Mouse (Mus musculus): ENCODE results near the gene Ascc3. TPM values are rescaled to one million over a fixed set of nuclear protein-coding genes. Genes with fewer than 3 reads are reported as not detected.

The Ascc3 gene
- total and polyA plus RNA-seq, 3 experiments, result 5.5 to 52.3 (median 27.3) TPM

DNA sequence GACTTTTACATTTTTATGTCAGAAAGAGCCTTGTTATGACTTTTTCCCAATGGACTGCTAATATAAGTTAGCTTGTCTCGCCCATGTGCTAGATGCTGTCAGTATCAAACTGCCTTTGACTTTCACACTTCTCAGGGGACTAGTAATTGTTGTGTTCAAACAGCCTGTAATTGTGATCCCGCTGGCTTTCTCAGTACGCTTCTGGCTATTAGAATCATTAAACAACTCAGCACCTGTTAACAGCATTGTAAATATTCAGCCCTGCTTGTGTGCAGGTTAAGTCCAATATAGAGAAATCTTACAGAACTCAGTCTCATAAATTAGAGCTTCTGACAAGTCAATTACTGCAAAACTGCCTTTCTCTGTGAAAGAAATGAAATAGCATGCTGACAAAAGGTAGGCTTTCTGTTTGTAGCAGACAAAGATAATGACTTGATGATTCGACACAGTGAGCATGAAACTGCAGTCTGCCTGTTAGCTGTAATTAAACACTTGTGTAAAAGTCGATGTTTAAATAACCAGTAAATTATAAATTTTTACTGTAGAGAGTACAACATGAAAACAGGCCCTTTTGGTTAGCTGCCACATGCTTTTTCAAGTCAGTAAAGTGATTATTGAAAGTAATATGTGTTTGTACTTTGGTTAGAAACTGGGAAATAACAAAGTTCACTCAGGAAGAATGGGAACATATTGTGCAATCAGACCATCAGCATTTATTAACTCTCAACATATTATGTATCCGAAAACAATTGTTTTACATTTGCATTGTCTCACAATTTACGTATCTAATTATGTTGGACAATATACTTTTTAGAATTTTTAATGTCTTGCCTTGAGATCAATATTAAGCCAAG is 171.2 kb downstream of the Ascc3 start:
- no peak for DNase-seq

DNA sequence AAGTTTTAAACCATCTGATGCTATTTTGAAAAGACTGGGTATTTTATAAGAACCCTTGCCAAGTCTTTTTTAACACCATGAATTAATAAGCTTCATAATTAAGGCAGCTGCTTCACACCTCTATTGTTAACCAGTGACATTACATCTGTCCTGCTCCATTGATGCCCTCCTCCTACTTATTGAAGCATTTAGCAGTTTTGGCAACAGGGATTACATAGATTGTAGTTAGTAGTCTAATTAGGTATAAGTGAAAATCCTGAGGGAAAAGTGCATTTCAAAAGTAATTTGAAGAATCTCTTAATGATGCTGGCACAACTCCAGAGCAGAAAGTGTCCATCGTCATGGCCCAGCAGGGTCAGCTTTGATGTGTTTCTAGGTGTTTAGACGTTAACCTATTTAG is 180.3 kb downstream of the Ascc3 start:
- DNase-seq, result no peak

DNA sequence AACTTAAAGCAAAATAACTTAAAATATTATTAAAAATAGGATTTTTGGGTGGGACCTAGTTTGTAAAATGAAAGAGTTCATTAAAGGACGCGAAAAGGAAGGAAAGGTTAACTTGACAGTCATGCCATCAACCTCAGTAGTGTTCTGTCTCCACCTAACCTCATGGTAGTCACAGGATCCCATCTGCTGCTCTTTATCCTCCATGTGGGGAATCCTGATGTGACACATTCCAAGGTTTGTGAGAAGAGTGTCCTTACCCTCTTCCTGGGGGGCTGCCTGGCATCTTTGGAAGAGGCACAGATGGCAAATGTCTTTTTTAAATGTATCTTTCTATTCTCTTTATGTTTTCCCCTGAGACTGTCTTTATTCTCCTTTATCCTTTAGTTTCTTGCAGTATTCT is 181.4 kb downstream of the Ascc3 start:
- no peak for DNase-seq

DNA sequence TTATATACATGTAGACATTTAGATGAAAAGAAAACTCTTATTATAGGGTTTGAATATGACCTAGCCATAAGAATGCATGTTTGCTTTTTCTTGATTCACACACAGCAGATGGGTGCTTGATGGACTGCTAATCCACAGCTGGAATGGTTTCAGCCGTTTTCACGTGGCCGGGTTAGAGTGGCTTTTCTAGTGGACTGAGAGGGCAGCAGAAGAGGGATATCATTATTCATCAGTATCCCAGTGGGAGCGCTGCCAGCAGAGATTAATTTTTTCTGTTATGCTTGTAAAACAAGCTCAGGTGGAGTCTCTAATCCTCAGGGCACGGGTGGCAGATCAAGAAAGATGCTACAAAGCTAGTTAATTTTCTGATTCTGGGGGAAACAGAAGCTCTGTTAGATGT is 200.4 kb downstream of the Ascc3 start:
- no peak for DNase-seq

DNA sequence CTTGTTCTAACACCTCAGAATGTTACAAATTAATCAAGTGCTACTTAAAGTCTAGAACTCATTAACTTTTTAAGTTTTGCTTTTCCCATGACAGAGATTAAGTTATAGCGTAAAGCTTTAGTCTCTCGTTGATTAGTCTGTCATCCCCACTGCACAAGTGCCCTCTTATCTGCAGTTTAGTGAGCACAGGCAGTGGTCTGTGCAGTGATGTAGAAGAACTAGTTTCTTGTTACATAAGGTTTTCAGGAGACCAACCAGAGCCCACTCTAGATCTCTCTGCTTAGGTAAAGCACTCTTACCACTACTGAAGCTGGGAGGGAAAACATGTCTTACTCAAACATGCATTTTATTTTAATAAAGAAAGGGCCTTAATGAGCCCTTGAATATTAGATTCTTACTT is 209.1 kb downstream of the Ascc3 start:
- DNase-seq, result no peak

DNA sequence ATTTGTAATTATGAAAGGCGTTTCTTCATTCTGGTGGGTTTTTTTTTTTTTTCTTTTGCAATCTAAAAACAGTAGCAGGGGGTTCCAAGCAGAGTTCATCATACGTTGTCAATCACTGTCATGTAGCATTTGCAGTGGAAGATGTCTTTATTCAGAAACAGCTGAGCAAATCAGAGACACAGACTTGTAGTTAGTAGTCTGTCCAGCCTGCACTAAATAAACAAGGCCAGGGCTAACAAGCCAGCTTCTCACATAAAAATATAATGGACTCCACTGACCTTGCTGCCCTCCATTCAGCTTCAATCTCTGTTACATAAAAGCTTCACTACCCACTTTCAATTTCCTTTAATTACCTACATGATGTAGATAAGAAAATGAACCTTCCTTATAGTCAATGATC is 209.9 kb downstream of the Ascc3 start:
- no peak for DNase-seq

DNA sequence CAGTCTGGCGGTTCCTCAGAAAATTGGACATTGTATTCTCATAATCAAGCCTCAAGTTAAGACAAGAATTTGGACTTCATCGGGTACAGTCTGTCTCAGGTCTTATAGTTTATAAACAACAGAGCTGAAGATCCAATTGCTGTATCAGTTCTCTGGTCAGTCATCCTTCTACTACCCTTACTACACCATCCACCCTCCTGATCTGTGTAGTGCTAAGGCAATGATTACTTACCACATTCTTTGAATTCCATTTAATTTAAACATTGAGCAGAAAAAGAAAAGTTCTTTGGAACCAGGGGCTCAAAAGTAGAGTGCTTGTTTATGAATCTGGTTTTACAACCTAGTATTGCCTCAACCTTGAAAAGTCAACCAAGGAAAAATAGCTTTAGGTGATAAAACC is 213.7 kb downstream of the Ascc3 start:
- DNase-seq, result no peak

DNA sequence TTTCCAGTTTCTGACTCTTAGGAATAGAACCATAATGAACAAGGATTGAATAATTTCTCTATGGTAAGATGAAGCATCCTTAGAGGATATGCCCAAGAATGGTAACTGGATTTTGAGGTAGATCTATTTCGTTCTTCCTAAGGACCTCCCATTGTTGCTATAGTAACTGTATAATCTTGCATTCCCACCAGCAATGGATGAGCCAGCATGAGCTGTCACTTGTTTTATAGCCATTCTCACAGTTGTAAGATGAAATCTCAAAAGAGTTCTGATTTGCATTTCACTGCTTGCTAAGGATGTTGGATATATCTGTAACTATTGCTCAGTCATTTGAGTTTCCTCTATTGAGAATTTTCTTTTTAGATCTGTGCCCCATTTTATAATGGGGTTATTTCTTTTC is 229.9 kb downstream of the Ascc3 start:
- DNase-seq, result no peak

DNA sequence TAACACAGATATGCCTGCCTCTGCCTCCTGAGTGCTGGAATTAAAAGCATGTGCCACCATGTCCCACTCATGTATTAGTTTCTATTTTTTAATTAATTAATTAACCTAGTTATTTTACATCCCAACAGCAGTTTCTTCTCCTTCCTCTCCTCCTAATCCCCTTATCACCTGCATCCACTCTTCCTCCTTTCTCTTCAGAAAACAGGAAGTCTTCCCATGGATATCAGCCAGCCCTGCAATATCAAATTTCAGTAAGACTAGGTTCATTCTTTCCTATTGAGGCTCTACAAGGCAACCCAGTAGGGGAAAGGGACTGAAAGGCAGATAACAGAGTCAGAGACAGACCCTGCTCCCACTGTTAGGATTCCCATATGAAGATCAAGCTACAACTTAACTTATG is 234.4 kb downstream of the Ascc3 start:
- DNase-seq, result no peak

DNA sequence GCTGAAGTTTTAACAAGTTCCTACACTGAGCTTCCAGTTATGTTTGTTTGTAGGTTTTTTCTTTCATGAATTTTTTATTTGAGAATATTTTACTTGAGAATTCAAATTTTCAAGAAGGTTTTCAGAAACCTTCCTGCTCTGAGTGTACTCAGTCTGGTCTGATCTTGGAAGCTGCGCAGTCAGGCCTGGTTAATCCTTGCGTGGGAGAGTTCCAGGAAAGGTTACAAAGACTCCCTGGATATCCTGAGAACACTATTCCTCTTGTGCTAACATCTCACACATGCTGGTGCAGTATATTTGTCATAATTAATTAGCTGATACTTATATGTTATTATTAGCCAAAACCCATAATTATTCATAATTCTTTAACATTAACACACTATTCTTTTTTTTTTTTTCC is 242.1 kb downstream of the Ascc3 start:
- no peak for DNase-seq

DNA sequence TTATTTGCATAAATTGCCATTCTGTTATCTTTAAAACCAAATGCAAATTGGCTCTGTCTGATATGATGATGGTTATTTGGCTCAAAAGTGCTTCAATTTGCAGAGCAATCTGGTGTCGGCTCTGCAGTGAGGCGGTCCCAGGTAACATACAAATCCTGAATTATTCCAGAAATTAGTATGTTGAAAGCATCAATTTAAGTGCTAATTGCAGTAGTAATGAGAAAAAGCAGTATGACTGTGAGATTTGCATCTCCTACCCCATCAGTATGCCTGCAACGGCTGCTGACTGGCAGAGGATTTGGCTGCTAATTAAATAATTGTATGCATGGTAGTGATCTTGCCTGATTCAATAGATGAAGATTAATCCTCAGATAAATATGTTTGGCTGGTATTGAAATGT is 250.9 kb downstream of the Ascc3 start:
- no peak for DNase-seq

DNA sequence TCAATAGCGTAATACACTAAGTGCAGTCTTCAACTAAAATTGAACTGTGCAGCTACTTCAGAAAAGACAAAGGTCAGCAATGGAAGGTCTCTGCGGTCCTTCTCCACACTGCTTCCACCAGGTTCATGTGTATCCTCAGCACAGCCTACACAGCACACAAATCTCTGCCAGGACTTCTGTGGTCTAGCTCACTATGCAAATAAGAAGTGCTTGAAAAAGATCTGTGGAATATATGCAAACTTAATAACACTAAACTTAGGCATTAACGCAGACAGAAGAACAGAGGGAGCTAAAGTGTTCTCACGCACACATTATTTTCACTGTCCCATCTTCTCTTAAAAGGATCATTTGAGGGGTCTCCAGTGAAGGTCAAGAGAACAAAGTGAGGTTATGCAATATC is 275.7 kb downstream of the Ascc3 start:
- DNase-seq, result peak; percentile 3

DNA sequence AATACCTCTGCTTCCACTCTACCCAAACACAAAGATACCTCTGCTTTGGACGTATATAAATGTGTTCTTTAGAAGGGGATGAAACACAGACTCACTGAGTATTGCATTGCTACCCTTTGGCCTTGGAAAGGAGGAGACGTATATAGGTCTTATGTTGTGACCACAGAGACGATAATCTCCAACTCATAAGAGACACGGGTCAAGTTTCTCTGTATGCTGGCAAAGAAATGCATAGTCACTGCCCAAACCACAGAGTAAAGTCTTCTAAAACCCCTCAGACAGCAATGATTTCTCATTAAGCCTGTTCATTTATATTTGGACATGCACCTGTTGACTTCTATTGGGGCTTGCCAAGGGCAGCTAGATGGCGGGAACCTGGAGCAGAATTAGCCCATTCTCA is 284.5 kb downstream of the Ascc3 start:
- DNase-seq, result no peak

DNA sequence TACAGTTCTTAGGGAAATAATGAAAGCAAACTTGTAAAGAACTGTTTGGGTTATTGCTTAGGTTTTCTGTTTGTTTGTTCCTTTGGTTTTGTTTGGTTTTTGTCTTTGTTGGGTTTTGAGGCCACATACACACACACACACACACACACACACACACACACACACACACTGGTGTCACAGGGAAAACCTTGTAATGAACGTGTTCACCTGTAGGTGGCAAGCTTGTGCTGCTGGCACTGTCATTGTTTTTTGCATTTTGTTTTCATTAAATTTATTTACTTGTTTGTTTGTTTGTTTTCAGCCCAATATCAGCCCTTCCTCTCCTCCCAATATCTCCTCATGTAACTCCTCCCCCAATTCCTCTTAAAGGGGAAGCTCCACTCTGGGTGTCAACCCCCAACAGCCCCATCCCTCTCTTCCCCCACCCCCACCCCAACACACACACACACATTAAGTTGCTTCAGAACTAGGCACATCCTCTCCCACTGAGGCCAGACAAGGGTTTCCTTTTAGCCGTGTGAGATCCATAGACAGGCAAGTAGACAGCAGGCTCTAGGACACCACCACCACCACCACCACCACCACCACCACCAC is 289.1 kb downstream of the Ascc3 start:
- peak; percentile 12 for DNase-seq

DNA sequence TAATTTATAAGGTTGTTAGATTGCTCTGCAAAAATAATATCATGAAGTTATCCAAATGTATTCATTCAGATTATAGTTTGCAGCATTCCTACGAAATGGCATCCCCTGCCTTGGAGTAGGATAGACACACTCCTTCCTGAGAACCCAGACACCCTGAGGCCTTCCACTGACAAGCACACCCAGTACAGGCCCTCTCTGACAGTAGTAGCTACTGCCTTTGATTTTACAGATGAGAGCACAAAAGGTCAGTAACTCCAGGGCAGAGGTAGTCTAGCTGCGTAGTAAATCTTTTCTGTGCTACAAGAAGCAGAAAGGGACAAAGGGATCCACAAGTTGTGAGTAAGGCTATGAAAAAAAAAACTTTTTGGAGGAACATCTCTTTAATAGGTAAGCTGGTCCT is 289.9 kb downstream of the Ascc3 start:
- no peak for DNase-seq

DNA sequence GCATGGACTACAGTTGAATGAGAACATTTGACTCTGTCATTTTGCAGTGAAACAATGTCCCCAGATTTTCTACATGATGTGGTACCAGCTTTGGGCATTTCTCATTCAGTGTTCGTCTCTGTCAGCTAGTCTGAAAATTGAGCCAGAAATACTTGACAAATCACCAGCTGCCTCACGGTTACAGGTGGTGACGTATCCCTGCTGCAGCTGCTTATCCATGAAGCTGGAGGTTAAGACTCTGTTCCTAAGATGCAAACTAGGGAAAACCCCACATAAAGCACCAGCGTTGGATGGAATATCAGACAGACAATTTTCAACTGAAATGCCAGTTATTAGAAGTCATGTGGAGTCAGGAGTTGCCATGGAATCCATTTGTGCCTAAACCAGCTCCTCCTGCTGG is 293.8 kb downstream of the Ascc3 start:
- DNase-seq, result no peak

DNA sequence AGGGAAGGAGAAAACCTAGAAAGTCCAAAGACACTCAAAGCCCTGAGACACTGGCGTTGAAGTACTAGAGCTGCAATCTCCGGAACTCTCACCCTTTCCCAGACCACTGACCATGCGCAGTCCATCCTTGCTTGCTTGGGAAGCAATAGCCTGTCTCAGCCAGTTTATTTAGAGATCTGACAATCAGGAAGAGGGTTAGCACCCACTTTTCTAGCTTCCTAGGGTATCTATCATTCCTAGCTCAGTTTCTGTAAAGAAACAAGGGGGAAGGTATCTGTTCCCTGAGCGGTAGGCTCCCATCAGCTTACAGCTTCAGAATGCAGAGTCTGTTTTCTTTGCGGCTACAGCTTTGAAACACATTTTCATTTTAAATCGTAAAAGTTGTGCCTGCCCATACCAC is 298.2 kb downstream of the Ascc3 start:
- no peak for DNase-seq

DNA sequence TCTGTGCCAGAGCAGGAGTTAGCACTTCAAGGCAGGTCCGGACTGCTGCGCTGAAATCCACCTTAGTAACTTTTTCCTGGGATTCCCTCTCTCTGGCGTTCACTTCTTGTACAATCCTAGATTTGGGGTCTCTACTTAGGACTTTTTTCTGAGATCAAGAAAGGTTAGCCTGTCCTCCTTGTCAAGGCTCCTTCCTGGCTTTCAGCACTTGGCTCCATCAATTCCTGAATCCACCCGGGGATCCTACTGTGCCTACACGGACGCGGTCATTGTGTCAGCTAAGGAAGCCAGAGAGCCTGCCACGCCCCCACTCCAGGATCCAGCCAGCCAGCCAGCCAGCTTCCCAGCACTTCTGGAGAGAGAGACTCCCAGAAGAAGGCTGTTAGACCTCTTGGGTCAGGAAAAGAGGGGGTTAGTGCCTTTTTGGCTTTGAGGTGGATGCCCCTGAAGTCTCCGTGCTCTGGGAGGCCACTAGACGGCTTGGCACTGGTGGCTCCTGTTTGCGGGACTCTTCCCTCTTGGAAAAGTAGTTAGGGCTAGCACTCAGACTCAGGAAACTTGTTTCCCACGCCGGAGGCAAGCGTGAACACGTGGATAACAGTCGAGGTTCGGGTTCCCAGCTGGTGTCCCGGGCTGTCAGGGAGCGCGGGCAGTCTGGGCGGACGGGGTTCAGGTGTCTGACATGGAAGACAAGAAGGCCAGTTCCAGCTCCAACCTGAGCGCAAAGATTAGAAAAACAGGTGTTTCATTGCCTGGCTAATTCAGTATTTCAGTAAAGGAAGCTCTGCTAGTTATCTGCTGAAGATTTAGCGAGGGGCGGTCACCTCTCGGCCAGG is 299.6 kb downstream of the Ascc3 start:
- no peak for DNase-seq

DNA sequence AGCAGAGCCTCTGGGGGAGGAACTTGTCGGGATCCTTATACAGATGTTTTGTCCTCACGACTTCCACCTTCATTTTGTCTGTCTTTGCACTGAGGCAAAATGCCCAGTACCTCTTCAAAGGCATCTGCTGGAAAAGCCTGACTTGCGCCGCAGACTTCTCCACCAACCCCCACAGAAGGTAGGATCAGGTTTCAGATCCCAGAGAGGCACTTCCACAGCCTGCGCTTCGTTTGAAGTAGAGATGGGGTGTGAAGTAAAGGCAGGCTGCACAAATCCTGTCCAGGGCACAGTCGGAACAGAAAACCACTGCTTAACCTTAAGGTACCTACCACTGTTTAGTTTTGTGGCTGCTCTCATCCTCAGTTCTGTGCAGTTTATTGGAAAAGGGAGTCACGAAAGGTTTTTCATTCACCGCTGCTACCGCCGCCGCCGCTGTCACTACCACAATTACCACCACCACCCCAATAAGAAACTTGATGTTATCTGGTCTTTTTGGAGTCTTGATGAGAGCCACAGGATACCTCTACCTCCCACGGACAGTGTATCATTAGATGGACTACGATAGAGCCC is 300.4 kb downstream of the Ascc3 start:
- no peak for DNase-seq

DNA sequence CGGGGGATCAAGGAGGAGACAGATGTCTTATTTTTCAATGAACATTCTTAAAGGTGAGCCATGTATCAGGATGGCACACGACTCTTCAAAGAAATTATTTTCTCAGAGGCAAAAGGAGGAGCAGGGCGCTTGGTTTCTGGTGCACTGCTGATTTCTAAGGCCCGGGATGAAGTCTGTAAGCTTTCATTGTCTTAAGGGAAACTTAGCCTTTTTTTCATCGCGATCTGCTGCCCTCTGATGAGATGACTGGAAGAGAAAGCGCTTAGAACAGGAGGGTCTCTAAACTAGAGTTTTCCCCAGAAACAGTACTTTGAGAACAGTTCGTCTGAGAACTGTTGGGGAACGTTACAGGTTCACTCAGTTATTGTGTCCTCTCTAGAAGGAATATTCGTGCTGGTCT is 301.1 kb downstream of the Ascc3 start:
- no peak for DNase-seq

DNA sequence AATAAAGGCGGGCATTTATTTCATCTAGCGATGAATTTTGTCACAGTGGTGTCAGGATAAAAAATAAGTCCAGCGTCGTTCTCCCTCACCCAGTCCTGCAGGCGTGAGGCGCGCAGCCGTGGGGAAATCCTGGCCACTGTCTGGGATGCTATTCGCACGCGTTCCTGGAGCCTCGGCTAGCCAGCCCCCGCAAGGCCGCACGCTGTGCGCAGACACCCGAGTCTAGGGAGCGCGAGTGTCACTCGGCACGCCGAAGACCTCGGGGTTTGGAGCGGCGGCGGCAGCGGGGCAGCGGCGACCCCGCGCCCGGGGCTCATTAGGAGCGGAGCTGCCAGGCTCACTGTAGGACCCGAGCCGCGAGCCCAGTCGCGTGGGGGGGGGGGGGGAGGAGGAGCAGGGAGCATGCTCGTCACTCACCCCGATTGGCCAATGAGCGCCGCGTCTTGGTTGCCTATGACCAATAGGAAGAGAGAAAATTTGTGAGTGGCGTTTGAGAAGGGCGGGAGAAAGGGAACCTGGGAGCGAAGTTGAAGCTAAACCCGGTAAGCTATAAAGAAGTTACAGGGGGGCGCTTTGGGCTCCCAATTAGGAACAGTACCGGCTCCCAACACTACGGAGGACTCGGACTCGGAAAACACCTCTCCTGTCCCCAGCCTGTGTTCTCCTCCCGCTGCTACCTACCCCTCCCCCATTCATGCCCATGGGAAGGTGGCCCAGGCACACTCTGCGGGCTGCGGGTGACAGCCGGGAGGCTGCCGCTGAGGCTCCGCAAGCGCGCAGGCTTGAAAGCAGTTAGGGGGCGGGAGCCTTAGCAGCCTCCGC is 301.9 kb downstream of the Ascc3 start, which contains the start of gene Sim1:
Gene Sim1 (plus strand): TSS at position 585 of the 822 bp plus-strand sequence.
- peak; percentile 81 for DNase-seq

All from adrenal gland, adult 2 months (tissue).